Mouse (Mus musculus) adrenal gland, adult (tissue): ENCODE data around the gene Ppp1r3e.

ENCODE experiments used
- DNase-seq, 2 experiments: peaks; one replicate each; pipeline ENCODE4 v3.0.0; 2022 to 2023; ENCODE audit warnings: low spot score in 1 of 2; ENCODE audit not compliant: inconsistent age in 2 of 2

Ppp1r3e gene

GRCm38 (mm10) chr14:54877048-54877715 is at the start of gene Ppp1r3e:
Ppp1r3e (minus strand) TSS chr14:54877550.
- DNase-seq: peak; percentile 86 to 95

GRCm38 (mm10) chr14:54926401-54927158 is 49.2 kb upstream of the Ppp1r3e start:
- DNase-seq: peak in 1 of 2 experiments; percentile 64

DNA sequence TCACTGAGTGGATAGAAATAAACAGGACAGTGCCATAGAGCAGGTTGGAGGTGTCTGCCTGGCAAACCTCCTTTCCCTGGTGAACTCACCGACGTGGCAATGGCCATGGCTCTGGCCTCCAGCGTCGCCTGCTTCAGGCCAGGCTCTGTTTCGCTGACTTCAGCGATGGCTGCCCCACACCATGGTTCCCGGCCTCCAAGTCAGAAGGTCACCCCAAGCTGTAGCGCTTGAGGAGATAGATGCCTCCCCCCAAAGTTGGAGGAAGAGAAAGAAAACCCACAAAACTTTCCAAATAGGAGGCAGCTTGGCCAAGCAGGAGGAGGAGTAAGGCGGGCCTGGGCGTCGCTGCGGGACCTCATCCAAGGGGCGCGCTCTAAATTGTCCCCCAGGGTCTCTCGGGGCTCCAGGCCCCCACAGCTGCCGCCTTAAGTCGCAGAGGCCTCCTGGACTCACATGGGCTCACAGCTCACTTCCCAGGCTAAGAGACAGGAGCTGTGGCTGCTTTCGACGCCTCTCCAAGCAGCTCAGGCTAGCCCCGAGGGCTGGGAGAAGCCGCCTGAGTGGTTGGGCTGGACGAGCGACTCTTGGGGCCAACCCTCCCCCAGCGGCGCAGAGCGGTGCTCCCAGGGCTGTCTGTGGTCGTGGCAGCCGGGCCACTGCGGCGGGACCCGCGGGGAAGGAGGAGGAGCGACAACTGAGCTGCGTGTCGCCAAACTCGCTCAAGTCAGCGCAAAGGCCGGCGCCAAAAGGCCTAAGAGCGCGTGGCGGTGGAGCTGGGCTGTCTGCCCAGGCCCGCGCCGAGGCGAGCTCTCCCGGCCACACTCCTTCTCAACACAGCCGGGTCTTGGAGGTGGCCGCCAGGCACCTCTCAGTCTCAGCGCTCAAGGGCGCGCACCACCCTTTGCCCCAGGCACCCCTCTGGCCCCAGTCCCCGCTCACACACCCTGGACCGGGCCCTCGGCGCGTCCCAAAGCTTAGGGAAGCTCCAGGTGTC is 48.3 kb upstream of the Ppp1r3e start, which contains the start of gene Efs:
TSS of gene Efs (minus strand) at position 778 of the 994 bp plus-strand sequence.
- DNase-seq: peak; percentile 31 to 70

DNA sequence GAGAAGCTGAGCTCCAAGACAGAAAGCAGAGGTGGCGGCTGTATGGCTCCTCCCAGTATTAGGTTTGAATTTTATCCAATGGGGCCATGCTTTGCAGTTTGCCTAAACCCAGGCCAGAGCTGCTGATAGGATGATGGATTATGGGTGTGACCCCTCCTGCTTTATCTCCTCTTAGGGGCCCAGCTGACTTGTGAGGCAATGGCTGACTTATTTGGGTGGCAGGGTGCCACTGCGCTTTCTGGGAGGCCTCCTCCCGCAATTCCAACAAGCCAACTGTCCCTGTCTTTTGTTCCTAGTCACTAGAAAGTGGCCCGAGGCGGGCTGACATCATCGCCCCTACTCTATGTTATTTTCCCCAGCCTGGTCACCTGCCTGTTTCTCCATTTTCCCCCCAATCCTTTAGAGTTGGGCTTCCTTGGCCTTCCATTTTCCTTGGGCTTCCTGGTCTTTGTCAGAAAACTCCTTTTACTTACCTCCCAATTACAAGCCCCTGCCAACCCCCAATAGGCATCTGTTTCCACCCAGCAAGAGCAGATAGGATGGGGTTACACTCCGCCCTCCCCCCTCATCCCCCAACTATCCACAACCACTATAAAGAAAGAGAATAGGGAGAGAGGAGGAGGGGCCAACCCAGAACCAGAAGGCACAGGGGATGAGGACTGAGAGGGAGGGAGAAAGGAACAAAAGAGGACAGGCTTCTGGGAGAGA is 47.4 kb upstream of the Ppp1r3e start:
- DNase-seq: peak in 1 of 2 experiments; percentile 52

GRCm38 (mm10) chr14:54920076-54920685 is 42.8 kb upstream of the Ppp1r3e start:
- DNase-seq: no peak

DNA sequence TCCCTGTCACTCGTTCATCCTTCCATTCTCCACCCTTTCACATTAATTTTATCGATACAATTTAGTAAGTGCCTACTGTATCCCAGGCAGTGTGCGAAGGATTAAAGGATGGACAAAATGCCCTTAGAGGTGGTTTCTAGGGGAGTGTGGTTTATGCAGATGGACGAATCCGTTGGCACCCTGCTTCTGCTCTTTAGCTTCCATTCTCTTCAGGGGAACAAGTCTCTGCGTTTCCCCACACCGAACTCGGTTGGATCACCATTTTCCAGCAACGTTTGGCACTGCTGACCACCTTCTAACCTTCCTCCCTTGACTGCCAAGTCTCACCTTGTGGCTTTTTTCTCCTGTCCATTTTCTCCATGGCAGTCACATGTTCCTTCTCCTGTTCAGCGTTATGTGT is 36.0 kb upstream of the Ppp1r3e start:
- peak in 1 of 2 experiments; percentile 49 for DNase-seq

DNA sequence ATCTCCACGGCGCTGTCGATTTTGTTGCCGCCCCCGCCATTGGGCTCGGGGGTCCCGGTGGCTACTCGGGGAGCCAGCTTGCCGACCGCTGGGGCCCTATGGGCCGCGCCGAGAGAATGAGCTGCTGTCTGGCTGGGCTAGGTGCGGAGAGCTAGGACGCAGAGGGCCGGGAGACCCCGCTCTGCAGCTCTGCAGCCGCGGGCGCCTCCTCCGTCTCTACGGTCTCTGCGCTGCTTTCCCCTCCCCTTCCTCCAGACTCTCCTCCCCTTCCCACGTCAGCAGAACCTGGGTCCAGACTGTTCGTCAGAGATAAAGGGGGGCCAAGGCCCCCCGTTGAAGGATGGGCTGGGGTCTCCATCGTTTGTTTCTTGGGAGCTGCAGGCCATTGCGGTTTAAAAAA is 35.5 kb upstream of the Ppp1r3e start, which contains the start of gene Slc22a17:
TSS of gene Slc22a17 (minus strand) at position 247 of the 400 bp plus-strand sequence.
- peak; percentile 76 to 89 for DNase-seq

DNA sequence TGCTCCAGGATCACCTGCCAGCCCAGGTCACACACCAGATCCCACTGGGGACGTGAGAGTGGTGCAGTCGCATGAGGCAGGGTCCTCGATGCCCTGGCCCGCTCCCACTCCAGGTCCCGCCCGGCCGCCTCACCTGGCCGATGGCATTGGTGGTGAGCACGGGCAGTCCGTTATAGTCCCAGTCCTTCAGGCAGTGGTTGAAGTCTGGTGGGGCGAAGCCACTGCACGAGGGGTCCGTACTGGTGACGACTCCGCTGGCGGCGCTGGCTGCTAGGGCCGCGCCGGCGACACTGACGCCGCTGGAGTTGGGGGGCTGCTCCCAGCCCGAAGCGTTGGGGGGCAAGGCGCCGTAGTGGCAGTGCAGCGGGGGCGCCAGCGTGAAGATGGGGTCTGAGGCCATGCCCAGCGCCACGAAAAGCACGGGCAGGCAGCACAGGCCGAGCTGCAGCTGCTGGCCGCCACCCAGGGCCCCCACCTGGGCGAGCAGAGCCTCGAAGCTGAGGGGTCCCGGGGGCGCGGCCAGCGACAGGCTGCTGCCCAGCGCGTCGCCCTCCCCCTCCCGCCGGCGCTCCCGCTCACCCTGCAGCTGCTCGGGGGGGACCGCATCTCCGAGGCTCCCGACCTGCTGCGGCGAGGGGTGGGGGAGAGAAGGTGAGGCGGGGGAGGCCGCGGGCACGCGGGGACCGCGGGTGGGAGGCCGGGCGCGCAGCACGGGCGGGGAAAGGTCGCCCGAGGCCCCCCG is 34.9 kb upstream of the Ppp1r3e start:
- DNase-seq: peak; percentile 33 to 46

GRCm38 (mm10) chr14:54908682-54909081 is 31.3 kb upstream of the Ppp1r3e start:
- DNase-seq: no peak

DNA sequence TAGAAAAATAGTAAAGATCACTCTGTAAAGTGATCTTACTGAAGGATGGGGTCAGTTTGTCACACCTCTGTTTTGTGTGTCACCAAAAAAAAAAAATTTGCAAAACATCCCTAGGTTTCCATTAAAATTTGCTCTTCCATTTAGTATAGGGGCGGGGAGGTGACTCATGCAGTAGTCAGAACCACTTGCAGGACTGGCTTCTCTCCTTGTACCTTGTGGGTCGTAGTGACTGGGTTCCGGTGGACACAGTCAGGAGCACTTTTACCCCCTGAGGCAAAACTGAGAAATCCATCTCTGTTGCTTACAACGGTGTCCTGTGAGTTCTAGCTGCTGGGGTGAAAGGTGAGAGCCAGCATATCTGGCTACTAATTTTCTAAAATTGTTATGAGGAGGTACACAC is 26.3 kb upstream of the Ppp1r3e start:
- DNase-seq: no peak

- DNase-seq: peak; percentile 62 to 92
Observed at GRCm38 (mm10) chr14:54900383-54900782, 23.0 kb upstream of the Ppp1r3e start.

DNA sequence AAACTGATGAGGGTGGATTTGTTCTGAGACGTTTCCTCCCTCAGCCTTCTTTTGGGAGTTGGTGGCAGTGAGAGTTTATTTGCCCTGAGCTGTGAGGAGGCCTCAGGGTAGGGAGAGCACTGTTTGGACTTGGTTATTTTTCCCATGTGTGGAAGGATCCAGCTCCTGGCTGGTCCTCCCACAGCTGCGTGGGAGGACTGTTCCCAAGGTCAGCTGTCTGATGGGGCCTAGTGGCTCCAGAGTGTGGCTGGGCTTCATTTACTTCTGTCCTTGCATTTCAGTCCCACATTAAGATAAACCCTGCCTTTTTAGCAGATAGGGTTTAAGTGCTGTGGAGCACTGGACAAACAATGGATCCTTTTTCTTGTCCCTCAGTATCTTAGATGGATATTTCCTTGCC is 20.1 kb upstream of the Ppp1r3e start:
- peak in 1 of 2 experiments; percentile 64 for DNase-seq

DNA sequence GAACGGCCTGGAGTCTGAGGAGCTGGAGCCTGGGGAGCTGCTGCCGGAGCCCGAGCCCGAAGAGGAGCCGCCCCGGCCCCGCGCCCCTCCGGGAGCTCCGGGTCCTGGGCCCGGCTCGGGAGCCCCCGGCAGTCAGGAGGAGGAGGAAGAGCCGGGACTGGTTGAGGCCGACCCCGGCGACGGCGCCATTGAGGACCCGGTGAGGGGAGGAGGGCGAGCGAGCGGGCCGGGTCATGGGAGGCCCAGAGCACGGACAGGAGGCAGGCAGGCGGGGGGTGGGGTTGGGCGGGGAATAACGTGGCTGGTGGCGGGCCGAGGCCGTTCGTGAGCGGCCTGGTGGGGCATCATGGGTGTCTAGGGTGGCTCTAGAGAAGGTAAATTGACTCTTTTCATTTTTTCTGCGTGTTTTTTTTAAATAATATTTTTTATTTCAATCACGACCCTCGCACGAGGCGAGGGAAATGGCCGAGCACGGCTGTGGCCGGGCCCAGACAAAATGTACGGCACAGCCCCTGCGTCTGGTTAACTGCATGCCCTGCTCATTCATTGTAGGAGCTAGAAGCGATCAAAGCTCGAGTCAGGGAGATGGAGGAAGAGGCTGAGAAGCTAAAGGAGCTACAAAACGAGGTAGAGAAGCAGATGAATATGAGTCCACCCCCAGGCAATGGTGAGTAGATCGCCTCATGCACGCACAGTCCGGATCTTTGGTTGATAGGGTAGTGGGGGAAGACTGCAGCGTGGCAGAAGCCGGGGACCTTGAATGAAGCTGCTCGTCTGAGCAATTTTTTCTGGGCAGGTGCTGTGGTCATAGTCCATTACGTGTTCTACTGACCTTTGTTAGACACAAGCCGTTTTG is 17.2 kb upstream of the Ppp1r3e start:
- DNase-seq: peak; percentile 61 to 86

DNA sequence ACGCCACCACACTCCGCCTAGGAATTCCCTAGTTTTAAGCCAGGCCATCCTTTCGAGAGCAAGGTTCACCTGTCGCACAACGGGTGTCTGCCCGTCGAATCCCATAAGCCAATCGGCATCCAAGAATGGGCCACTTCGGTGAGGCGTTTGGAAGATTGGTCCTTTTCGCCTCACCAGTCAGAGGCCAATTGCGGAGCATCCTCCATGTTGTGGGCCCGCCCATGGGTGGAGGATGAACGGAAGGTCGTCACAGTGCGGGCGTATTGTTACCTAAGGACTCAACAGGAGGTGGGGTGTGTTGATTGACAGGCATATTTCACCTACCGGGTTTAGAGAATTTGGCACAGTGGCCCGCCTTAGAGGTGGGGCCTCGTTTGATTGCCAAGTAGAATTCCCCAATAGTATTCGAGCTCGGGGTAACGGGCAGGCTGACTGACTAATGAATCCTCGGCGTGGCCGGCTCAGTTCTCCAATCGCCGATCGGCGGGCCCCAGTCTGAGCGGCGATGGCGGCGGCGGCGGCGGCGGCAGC is 16.4 kb upstream of the Ppp1r3e start:
- DNase-seq: peak; percentile 99

- DNase-seq: no peak
Observed at GRCm38 (mm10) chr14:54892200-54892599, 14.8 kb upstream of the Ppp1r3e start, which contains the start of gene Pabpn1. Pabpn1 (plus strand) TSS chr14:54892500.

DNA sequence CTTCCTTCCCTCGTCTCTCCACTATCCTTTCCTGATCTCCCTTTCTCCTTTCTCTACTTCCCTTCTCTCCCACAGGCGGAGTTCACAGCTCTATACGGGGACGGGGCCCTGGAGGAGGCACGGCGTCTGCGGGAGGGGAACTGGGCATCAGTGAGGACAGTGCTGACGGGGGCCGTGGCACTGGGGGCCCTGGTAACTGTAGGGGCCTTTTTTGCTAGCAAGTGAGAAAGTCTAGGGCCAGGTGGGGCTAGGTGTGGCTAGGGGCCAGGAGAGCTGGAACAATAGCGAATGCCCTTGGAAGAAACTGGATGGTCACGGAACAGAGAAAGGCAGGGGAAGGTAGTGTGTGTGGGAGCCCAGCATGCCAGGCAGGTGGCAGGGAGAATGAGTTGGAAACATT is 8.0 kb upstream of the Ppp1r3e start:
- peak; percentile 33 to 43 for DNase-seq

- DNase-seq: peak; percentile 37 to 62
Observed at GRCm38 (mm10) chr14:54884022-54884712, 6.8 kb upstream of the Ppp1r3e start.
